Mouse (Mus musculus): ENCODE results near the gene Zfp472. TPM values are rescaled to one million over a fixed set of nuclear protein-coding genes. Genes with fewer than 3 reads are reported as not detected.
"Not testable (repeated sequence)": the region's sequence is repeated elsewhere in the genome, so short reads cannot be mapped to it uniquely, and the experiment has no call there.

Zfp472 gene
- polyA plus RNA-seq, 1 experiment from 2014 or later = 12.0 TPM

DNA sequence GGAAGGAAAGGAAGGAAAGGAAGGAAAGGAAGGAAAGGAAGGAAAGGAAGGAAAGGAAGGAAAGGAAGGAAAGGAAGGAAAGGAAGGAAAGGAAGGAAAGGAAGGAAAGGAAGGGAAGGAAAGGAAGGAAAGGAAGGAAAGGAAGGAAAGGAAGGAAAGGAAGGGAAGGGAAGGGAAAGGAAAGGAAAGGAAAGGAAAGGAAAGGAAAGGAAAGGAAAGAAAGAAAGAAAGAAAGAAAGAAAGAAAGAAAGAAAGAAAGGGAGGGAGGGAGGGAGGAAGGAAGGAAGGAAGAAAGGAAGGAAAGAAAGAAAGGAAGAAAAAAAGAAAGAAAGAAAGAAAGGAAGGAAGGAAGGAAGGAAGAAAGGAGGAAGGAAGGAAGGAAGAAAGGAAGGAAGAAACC lies 54.8 kb downstream of the Zfp472 start:
- not testable (repeated sequence) for H3K9ac ChIP-seq (replicated peaks); ATAC-seq (ENCODE audit: insufficient number of reproducible peaks, insufficient read depth, low FRiP score, low TSS enrichment, low read depth); H3K4me2 ChIP-seq; H3K27ac ChIP-seq; H3K27me3 ChIP-seq; H3K4me3 ChIP-seq (replicated peaks); H3K4me1 ChIP-seq (replicated peaks)
- Histone ChIP-seq H3K36me3 (peaks cover 87% of the 10 kb centered on the region), H3K9me3 (peaks cover 80% of the 10 kb centered on the region)

Other genes starting within 250 kb of the Zfp472 start
- gene Zfp871, start 177.5 kb upstream of the Zfp472 start, polyA plus RNA-seq (2016; fragmentation: Nextera tagmentation; extraction: Ambion mirVana) = 48.2 and 55.1 TPM in 2 replicates
- gene Zfp811, start 155.9 kb upstream of the Zfp472 start, polyA plus RNA-seq (2016; fragmentation: Nextera tagmentation; extraction: Ambion mirVana) = 5.0 and 5.6 TPM in 2 replicates
- 19.9 and 21.8 TPM in 2 replicates for gene Zfp799, start 135.6 kb upstream of the Zfp472 start, polyA plus RNA-seq (2016; fragmentation: Nextera tagmentation; extraction: Ambion mirVana)
- gene Zfp870, start 74.2 kb upstream of the Zfp472 start, polyA plus RNA-seq (2016; fragmentation: Nextera tagmentation; extraction: Ambion mirVana) = 8.8 and 9.8 TPM in 2 replicates
- not detected in 2 replicates for gene Cyp4f14, start 48.5 kb upstream of the Zfp472 start, polyA plus RNA-seq (2016; fragmentation: Nextera tagmentation; extraction: Ambion mirVana)
- 6.6 and 8.5 TPM in 2 replicates for gene Cyp4f13, start 18.4 kb upstream of the Zfp472 start, polyA plus RNA-seq (2016; fragmentation: Nextera tagmentation; extraction: Ambion mirVana)
- 15.2 and 16.1 TPM in 2 replicates for gene Zfp952, start 27.3 kb downstream of the Zfp472 start, polyA plus RNA-seq (2016; fragmentation: Nextera tagmentation; extraction: Ambion mirVana)
- gene Zfp763, start 67.6 kb downstream of the Zfp472 start, polyA plus RNA-seq (2016; fragmentation: Nextera tagmentation; extraction: Ambion mirVana) = 18.2 and 18.9 TPM in 2 replicates
- gene 4921501E09Rik, start 102.2 kb downstream of the Zfp472 start, polyA plus RNA-seq (2016; fragmentation: Nextera tagmentation; extraction: Ambion mirVana) = not detected in 2 replicates
- 9.7 and 12.3 TPM in 2 replicates for gene Zfp563, start 123.5 kb downstream of the Zfp472 start, polyA plus RNA-seq (2016; fragmentation: Nextera tagmentation; extraction: Ambion mirVana)
- gene Morc2b, start 173.9 kb downstream of the Zfp472 start, polyA plus RNA-seq (2016; fragmentation: Nextera tagmentation; extraction: Ambion mirVana) = not detected in 2 replicates
- not detected in 2 replicates for gene Olfr55, start 202.6 kb downstream of the Zfp472 start, polyA plus RNA-seq (2016; fragmentation: Nextera tagmentation; extraction: Ambion mirVana)
- gene Olfr239, start 225.5 kb downstream of the Zfp472 start, polyA plus RNA-seq (2016; fragmentation: Nextera tagmentation; extraction: Ambion mirVana) = not detected in 2 replicates

All from limb, embryonic 12.5 days (tissue).